Mouse (Mus musculus): ENCODE results near the gene Pck2. TPM values are rescaled to one million over a fixed set of nuclear protein-coding genes. Genes with fewer than 3 reads are reported as not detected.

Pck2 gene
- polyA plus RNA-seq, 2 experiments from 2014 or later: 23.6 to 33.4 TPM

- no peak for ATAC-seq
Observed at GRCm38 (mm10) chr14:55576376-55576775, 36.3 kb downstream of the Pck2 start.

- peak; percentile 95 for ATAC-seq
Observed at GRCm38 (mm10) chr14:55577871-55578667, 38.0 kb downstream of the Pck2 start, which contains the start of gene Psme1. TSS of gene Psme1 (plus strand) at chr14:55578123.

GRCm38 (mm10) chr14:55578668-55579269 lies 38.7 kb downstream of the Pck2 start:
- peak; percentile 53 for ATAC-seq

- ATAC-seq: no peak
Observed at GRCm38 (mm10) chr14:55579511-55580496, 39.7 kb downstream of the Pck2 start.

GRCm38 (mm10) chr14:55580731-55581130 lies 40.7 kb downstream of the Pck2 start:
- no peak for ATAC-seq

- no peak for ATAC-seq
Observed at GRCm38 (mm10) chr14:55581981-55582681, 42.1 kb downstream of the Pck2 start.

GRCm38 (mm10) chr14:55584303-55584701 lies 44.2 kb downstream of the Pck2 start:
- no peak for ATAC-seq

- peak; percentile 78 for ATAC-seq
Observed at GRCm38 (mm10) chr14:55584702-55585565, 44.9 kb downstream of the Pck2 start, which contains the start of gene Emc9. TSS of gene Emc9 (minus strand) at chr14:55585302.

- peak; percentile 26 for ATAC-seq
Observed at GRCm38 (mm10) chr14:55585566-55585960, 45.5 kb downstream of the Pck2 start.

- no peak for ATAC-seq
Observed at GRCm38 (mm10) chr14:55586149-55586548, 46.1 kb downstream of the Pck2 start.

GRCm38 (mm10) chr14:55589271-55589670 lies 49.2 kb downstream of the Pck2 start:
- no peak for ATAC-seq

GRCm38 (mm10) chr14:55589771-55590448 lies 49.8 kb downstream of the Pck2 start:
- ATAC-seq: peak; percentile 36

- ATAC-seq: peak; percentile 55
Observed at GRCm38 (mm10) chr14:55590748-55591330, 50.8 kb downstream of the Pck2 start, which contains the start of gene Psme2. TSS of gene Psme2 (minus strand) at chr14:55591113.

- peak; percentile 70 for ATAC-seq
Observed at GRCm38 (mm10) chr14:55591331-55591891, 51.3 kb downstream of the Pck2 start, which contains the start of gene Rnf31. TSS of gene Rnf31 (plus strand) at chr14:55591708.

GRCm38 (mm10) chr14:55592226-55592625 lies 52.2 kb downstream of the Pck2 start:
- ATAC-seq: no peak

- no peak for ATAC-seq
Observed at GRCm38 (mm10) chr14:55596036-55596690, 56.1 kb downstream of the Pck2 start.

GRCm38 (mm10) chr14:55598521-55599390 lies 58.7 kb downstream of the Pck2 start:
- ATAC-seq: no peak

Data from activated CD4-positive, CD25-positive, alpha-beta regulatory T cell, adult 4 months (primary cell).